Mouse (Mus musculus) kidney, postnatal 4 days (tissue): ENCODE results near the gene Klhdc7b.

Experiments used
- DNase-seq, 2 experiments: peaks; one replicate each; pipeline ENCODE4 v3.0.0; 2021; ENCODE audit warnings: mixed read lengths in 2 of 2

The Klhdc7b gene

DNA sequence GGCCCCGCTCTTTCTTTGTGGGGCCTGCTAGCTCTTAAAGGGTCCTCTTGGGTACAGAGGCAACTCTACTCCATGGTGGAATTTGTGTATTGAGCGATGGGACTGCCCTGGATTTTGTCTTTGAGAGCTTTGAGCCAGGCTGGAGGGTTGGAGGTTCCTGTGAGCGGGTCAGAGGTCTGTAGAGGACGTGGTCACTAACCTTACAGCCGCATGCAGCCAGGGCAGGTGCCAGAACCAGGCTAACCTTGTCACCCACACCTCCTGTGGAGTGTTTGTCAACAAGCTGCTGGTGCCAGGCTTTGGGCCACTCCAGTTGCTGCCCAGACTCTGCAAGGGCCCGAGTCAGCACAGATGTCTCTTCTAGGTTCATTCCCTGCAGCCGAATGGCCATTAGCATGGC lies 8.7 kb upstream of the Klhdc7b start:
- no peak for DNase-seq

DNA sequence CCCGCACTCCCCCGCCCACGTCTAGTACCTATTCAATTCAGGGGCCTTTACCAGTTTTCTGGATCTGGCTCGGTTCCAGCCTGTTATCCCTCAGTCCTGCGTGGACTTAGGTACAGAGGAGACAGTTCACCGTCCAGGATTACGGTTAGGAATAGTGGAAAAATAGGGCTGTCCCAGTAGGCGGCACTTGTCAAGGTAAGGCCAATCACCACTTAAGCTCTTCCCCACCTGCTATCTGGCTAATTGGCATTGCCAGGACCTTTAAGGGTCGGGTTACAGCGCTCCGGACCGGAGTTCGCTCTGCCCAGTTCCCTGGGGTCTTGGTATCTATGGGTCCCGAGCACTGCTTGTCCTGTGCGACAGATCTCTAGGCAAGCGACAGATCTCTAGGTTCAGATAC lies 7.8 kb upstream of the Klhdc7b start, which contains the start of gene Tymp:
TSS of gene Tymp (minus strand) at position 83 of the 400 bp plus-strand sequence.
- DNase-seq = no peak

DNA sequence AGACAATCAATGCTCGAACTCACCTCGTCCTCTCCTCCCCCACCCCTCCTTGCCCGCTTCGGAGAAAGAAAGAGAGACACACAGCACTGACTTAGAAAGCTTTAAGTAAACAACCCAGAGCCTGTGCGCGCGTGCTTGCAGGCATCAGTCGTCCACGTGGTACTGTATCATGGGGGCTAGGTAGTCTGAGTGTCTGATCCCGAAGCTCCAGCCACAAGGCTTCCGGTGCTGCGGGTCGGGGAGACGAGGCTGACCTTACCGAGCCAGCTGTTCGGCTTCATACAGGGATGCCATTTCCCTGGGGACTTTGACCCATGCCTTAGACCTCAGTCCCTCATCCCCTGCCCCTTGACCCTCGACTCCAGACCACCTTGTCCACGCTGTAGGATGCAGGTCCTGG lies 7.4 kb upstream of the Klhdc7b start:
- no peak for DNase-seq

DNA sequence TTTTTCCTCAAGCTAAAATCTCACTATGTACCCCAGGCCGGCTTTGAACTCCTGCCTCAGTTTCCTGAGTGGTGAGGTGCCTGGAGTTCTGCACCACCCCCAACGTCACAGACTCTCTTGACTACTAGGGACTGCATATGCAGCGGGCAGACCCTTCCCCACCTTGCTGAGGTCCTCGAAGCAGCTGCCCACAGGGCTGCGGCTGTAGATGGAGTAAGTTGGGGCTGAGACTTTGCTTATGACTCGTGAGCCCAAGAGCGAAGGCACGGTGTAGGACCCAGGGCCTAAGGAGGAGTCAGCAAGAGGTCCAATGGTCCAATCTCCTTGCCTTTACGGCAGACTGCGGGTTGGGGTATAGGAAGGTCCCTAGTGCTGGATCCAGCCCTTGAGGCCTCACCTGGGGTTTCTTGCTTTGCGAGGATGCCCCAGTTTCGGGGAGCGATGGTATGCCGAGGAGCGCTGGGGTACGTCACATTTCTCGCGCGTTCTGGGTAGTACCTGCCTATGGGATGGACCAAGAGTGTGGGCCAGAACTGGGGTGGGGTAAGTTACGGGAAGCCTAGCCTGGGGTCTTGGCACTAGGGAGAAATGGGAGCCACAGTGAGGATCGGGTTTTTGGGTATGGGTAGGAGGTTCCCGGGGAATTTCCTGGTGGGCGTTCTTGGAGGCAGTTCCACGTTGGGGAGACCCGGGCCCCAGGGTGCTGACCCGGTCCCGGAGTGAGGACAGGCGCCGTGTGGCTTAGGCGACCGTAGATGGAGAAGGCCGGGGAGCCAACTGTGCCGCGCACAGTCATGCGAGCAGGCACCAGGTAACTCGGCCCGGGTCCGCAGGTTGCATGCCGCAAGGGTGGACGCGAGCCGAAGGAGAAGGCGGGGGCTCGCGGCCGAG lies 6.5 kb upstream of the Klhdc7b start:
- DNase-seq = peak in 1 of 2 experiments; percentile 44

DNA sequence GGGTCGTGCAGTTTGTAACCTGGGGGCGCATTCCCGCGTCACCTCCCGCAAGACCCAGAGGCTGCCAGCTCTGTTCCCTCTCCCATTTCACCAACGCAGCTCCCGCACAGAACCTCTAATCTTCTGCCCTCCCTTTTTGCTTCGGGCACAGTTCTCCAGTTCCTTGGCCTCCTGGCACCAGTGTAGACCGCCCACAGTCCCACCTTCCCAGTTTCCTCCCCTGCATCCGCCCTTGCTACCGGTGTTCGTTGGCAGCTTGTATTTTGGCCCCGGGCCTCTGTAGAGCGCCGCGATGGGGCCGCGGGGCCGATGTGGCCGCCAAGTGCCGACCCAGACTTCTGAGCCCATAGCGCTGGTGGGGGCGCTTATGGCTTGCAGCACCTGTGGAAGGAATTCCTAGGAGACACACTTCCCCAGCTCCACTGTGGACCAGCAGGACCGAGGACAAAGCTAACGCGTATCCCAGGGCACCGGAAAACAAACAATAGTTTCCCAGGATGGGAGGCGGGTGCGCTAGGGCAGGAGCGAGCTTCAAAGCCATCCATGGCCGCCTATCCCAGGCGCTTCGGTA lies 5.8 kb upstream of the Klhdc7b start, which contains the start of gene Odf3b:
TSS of gene Odf3b (minus strand) at position 452 of the 571 bp plus-strand sequence.
- DNase-seq = peak; percentile 43 to 58

DNA sequence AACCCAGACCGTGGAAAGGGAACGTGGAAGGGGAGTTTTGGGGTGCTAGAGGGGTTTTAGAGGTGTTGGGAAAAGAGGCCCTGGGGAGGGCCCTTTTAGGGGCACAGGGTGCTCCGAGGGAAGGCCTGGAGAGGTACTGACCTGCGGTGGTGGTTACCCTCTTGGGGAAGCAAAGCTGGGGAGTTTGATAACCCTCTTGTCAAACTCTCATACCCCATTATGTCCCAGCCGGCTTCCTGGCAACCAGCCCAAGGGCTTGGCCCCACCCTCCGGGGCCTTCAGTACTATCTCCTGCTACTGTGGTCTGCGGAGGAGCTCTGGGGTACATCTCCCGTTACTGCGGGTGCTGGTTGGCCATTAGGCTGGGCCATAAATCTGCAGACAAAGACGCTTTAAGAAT lies 5.3 kb upstream of the Klhdc7b start:
- peak; percentile 41 to 42 for DNase-seq

DNA sequence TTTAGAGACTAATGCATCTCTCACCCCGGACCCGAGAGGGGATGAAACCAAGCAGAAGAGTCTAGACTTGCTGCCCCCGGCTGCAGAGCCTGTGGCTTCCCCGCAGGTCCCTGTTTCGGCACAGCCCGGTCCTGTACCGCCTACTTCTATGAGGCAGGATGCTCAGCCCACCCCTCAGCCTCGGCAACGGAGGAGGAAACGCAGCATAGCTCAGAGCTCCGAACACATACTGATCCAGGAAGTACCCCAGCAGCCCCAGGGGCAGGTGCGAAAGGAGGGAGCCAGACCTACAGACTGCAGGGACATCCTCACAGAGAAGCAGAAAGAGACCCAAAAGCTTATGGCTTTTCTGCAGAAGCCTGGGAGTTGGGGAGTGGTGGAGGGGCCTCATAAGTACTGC lies 2.4 kb downstream of the Klhdc7b start:
- DNase-seq = no peak

DNA sequence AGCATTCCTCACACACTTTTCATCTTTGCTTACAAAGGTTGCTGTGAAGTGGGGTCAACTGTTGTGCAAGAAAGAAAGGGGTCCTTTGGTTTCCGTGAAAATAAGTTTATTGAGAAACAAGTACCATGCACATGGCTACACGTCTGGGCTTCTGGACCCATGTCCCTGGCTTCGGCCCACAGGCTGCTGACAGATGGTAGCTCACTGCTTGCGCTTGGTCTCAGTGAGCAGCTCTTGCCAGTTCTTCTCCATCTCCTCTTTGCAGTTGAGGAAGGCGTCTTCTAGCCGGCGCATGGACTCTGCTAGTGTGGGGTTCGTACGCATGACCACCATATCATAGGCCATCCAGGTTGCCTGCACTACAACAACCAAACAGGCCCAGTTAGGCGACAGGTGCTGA lies 5.4 kb downstream of the Klhdc7b start:
- DNase-seq = no peak

DNA sequence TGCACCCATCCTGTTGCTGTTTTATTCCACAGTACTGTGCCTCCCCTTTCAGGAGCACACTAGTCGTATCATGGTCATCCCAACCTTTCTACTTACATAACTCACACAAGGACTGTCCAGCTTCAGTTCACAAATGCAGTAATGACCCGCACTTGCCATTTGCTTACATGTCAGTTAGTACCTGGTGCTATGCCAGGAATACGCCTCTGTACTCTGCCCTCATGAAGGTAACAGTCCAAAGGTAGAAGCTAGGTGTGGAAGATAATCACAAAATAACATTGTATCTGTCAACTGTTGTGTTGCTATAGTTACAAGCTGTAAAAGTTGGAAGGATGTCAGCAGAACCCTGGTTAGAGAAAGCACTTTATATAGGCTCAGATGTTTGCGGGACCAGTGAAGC lies 12.2 kb downstream of the Klhdc7b start:
- DNase-seq = no peak

DNA sequence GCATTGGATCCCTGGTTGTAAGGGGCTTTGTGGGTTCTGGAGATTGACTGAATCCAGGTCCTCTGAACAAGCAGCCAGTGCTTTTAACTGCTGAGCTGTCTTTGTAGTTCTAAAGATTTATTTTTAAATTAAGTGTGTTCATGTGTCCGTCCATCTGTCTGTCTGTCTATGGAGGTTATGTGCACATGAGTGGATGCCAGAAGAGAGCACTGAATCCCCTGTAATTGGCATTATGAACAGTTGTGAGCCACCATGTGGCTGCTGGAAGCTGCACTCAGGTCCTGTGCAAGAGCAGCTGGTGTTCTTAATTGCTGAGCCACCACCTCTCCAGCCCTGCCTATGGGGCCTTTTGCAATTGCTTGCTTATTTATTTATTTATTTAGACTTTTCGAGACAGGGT lies 13.4 kb downstream of the Klhdc7b start:
- DNase-seq = no peak

DNA sequence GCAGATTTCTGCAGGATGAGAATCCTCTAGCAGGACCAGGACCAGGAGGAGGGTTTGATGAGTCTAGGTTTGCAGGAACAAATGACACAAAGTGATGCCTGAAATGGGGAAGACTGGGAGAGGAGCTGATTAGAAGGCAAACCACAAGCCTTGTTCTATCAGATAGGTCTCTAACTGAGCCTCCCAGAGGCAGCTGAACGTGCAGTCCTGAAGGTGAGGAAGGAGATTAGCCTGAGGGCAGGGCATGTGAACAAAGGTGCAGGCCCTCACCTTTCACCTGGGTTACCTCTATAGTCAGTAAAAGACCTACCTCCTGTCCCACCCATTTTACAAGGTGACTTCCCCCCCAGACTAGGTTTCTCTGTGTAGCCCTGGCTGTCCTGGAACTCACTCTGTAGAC lies 15.0 kb downstream of the Klhdc7b start:
- DNase-seq = no peak

DNA sequence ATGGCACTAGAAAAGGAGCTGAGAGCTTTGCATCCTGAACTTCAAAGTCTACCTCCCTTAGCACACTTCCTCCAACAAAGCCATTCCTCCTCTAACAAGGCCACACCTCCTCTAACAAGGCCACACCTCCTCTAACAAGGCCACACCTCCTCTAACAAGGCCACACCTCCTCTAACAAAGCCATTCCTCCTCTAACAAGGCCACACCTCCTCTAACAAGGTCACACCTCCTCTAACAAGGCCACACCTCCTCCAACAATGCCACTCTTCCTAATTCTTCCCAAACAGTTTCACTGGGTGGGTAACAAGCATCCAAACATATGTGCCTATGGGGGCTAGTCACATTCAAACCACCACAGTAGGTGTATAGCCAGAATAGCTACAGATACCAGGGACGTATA lies 17.8 kb downstream of the Klhdc7b start:
- no peak for DNase-seq

DNA sequence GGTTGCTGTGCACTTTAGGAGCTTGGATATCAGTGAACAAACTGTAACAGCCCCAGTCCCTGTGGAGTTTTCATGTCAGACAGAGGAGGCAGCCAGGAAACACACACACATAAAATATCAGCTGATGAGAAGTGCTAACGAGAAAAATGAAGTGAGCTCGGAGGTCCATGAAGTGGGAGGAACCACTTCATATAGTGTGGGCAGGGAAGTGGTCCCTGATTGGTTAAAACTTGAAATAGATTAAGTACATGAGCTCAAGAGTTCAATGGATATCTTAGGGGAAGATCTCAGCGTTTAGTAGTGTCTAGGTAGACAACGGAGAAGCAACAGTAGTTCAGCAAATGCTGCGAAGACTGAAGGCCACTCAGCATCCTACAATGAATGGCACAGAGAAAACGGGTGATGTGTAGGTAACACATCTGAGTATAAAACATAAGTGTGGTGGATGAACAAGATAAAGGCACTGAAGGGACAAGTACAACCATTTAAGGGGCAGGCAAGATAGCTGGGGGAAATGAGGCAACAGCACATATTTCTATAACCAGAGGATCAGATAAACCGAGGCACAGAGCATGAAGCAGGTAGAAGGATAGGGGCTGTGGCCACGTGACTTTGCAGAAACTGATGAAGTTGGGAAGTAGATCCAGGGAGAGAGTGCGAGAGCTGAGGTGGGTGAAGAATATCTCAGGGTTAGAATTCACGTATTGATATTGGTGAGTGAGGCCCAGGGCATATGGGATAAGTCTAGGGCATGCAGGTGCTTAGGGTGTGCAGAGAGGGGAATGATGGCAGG lies 20.3 kb downstream of the Klhdc7b start:
- DNase-seq = no peak

DNA sequence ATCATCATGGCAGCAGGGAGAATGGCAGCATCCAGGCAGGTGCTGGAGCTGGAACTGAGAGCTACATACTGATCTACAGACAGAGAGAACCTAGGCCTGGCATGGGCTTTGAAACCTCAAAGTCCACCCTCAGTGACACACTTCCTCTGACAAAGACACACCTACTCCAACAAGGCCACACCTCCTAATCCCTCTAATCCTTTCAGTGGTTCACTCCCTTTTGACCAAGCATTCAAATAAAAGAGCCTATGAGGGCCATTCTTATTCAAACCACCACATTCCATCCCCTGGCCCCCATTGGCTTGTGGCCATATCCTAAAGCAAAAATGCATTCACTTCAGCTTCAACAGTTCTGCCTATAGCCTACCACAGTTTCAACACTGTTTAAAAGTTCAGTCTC lies 22.0 kb downstream of the Klhdc7b start:
- no peak for DNase-seq

DNA sequence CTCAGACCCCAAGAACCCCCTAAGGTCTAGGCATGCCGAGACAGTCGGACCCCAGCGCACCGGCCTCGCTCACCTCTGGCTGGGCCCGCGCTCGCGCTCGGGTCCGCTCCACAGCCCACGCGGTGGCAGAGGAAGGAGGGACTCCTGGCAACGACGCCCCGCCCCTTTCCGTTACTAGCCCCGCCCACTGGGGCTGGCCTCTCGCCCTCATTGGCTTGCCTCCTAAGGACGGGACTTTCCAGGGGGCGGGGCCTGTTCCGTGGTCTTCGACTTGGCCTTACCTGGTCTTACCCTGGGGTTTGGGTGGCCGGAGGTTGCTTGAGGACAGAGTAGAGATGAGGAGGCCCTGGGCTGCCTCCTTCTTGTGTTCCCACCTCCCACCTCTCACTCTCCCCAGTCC lies 25.4 kb downstream of the Klhdc7b start, which contains the start of gene Syce3:
TSS of gene Syce3 (minus strand) at position 386 of the 400 bp plus-strand sequence.
- DNase-seq = no peak

DNA sequence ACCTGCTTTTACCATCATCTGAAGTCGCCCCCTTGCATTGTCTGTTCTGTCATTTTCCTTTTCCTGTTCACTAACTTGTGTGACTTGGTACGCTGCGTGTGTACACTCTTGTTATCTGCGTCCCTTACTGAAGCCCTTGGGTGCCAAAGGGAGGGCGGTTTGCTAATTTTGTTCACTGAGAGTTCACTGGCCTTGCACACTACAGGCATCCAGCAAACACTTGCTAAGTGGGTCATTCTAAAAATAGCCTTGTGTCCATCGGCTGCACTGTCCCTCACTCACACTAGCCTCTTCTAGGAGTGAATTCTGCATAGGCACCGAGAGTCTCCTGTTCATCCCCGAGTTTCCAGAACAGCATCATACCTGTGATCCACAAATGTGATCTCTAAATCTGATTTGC lies 30.6 kb downstream of the Klhdc7b start:
- DNase-seq = no peak

DNA sequence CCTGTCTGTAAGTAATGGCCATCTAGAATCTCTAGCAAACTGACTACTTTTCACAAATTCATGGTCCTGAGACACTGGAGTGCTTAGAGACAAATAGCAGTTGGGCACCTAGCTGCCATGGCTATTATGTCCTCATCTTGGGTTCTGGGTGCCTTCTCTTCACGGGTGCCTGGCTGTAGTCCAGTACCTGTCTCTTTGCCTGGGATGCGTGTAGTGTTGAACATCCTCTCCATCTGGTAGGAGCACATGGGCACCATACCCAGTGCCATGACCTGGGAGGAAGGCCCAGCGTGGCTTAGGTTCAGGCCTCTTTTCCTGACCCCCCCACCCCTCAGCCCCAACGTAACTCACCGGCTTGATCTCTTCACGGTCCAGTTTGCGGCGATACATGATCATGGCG lies 37.2 kb downstream of the Klhdc7b start:
- DNase-seq = no peak

DNA sequence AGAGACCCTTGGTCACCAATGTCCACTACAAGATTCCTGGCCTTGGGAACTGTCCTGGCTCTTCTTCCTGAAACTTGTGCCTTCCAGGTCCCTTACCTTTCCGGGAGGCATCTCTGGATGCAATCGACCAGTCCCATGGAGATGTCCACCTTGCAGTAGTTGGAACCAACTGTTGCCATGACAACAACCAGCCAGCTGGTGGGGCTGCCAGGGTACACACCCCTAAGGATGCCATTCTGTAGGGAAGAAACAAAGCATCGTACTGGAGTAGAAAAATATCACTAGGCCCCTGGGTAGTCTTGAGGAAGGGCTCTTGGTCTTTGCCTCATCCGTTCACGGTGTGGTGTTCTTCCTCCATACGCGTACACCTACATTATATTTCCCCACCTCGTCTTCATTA lies 39.9 kb downstream of the Klhdc7b start:
- DNase-seq = no peak

DNA sequence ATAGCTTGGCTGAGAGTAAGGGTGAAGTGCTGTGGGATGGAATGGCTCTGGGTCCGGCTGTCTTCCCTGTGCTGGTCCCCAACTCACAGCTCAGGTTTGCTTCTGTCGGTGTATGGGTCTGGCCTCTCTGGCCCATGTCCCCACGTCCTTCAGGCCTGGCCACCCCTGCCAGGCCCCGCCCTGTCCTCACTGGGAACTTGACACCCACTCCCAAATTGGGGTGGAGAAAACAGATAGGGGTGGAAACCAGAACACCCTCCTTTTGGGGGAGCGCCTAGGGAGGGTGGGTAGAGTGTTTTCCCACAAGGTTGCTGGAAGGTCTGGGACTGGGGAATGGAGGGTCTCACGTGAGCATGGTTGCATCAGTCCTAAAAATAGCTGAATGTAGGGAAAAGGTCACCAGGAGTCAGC lies 41.0 kb downstream of the Klhdc7b start, which contains the start of gene Cpt1b:
TSS of gene Cpt1b (minus strand) at position 153 of the 411 bp plus-strand sequence.
- peak; percentile 41 to 44 for DNase-seq

DNA sequence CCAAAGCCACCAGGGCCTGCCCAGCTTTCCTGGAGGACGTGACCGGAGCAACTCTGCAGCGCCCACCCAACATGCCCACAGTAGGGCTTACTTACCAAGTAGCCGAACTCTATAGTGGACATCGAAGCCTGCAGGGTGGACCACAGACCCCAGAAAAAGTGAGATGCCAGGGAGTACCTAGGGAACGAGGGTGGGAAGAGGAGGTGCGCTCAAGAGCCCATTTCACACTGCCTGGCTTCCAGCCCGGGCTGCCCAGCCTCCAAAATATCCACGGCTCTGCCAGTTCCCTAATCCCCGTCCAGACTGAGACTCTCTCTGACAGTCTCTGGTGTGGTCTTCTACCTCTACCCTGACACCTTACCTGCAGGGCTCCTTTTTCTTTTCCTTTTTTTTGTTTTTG lies 42.0 kb downstream of the Klhdc7b start:
- DNase-seq = no peak

DNA sequence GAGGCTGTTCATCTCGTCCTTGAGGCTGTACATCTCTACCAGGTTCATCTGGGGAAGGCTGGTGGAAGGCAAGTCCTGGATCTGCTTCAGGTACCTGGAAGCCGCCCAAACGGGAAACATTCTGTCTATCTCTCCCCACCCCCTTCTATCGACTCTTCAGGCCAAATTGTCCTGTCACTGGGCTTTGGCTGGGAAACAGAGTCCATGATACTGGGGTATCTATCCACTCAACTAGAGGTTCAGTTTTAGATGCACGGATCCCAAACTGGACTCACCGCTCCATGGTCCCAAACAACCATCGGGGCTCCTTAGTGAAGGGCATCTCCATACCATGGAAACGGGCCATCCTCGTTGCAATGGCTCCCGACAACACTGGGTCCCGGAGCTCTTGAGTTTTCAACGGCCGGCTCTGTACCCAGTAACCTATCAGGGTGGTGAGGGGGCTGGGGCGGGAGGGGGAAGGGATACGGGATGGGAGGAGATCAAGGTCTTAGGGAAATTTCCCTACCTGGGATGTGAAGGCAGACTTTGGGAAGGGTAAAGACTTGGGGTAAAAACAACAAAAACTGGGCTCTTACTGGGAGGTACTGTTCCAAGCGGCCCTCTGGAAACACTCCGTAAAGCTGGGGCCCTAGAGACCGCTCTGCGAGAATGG lies 43.5 kb downstream of the Klhdc7b start:
- no peak for DNase-seq

DNA sequence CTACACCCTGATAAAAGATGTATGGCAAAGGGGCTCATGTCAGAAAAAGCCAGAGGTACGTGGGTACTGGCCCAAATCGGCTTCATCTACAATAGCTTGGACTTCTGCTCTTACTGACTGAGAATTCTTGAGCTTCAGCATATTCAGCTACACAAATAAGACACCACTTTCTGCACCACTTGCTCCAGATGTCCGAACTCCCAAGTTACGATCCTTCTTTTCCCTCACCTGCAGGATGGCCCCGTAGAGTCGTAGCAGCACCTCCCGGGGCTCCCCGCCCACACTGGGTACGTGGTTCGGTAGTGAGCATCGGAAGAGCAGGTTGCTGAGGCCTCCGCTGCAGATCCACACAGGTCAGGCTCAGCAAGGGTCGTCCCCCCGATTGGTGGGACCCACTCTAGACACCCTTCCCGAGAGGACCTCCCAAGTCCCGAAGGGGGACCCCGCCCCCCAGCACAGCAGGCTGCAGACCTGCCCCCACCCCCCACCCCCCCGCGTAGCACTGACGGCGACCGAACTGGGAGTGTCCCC lies 44.2 kb downstream of the Klhdc7b start:
- DNase-seq = no peak
